15 mouse cellular contexts compared by ENCODE assay signal in genomic region chr6:67481012-67481411, GRCm38 (mm10). TPM values are rescaled to one million over a fixed set of nuclear protein-coding genes. Genes with fewer than 3 reads are reported as not detected.
DNase-seq lines count a peak whose midpoint lies in the region; ATAC-seq lines count a peak whose summit lies in the region.
"Had no signal": no experiment of that assay in that cellular context is flagged by ENCODE, and none has a peak within 500 bp of the region (broad histone marks: within the 10 kb centered on the region; RNA-seq: fewer than 3 reads in every experiment).

No protein-coding gene starts in this region.

- no peak for DNase-seq in heart, postnatal 14 days
- DNase-seq in embryonic facial prominence, embryonic 14.5 days (ENCODE audit: low spot score) = peak; percentile 61
- peak; percentile 19 for DNase-seq in lung, postnatal 10 days
- DNase-seq in spleen, postnatal 14 days (ENCODE audit: low spot score in 2 of 2) = no peak
- no peak for DNase-seq in left cerebral cortex, postnatal 36 days (ENCODE audit: low spot score in 2 of 2)
- DNase-seq in thymus, postnatal 4 days = no peak
- DNase-seq: liver; right cerebral cortex, adult 18-20 months had no signal

- H3K36me3 ChIP-seq in heart, embryonic 14.5 days (ENCODE audit: control insufficient read depth, insufficient read depth, low read length) = no peaks in the 10 kb centered on the region
- H3K36me3 ChIP-seq in embryonic facial prominence, embryonic 14.5 days (ENCODE audit: control insufficient read depth, insufficient read depth, low read length) = no peaks in the 10 kb centered on the region
- H3K36me3 ChIP-seq in kidney, embryonic 16.5 days (ENCODE audit: insufficient read depth, low read length) = no peaks in the 10 kb centered on the region

- intact Hi-C loops in heart, postnatal 14 days (cut with DNase I) = no loop called here
- intact Hi-C loops in left cerebral cortex, postnatal 36 days (cut with DNase I) = no loop called here

- H3K4me3 ChIP-seq in heart, embryonic 14.5 days (ENCODE audit: control insufficient read depth in 1 of 2, insufficient read depth in 1 of 2, low read depth in 1 of 2, low read length in 2 of 2) = no peak overlapping the region
- H3K4me3 ChIP-seq in embryonic facial prominence, embryonic 14.5 days (ENCODE audit: low read depth, low read length) = no peak overlapping the region
- no peak overlapping the region for H3K4me3 ChIP-seq in kidney, embryonic 16.5 days (ENCODE audit: low read length)

- H3K27me3 ChIP-seq in heart, embryonic 14.5 days (ENCODE audit: control insufficient read depth, insufficient read depth, low read length) = no peaks in the 10 kb centered on the region
- no peaks in the 10 kb centered on the region for H3K27me3 ChIP-seq in embryonic facial prominence, embryonic 14.5 days (replicated peaks; ENCODE audit: control insufficient read depth, insufficient read depth, low read length)
- no peaks in the 10 kb centered on the region for H3K27me3 ChIP-seq in kidney, embryonic 16.5 days (ENCODE audit: insufficient read depth, low read length)
- H3K27me3 ChIP-seq: CH12.LX had no signal

- H3K4me1 ChIP-seq in heart, embryonic 14.5 days (ENCODE audit: control insufficient read depth in 2 of 2, insufficient read depth in 2 of 2, low read length in 2 of 2) = peaks cover 3 to 10% of the 10 kb centered on the region in 2 experiments; a peak in 2 of 4 replicates
- no peaks in the 10 kb centered on the region for H3K4me1 ChIP-seq in embryonic facial prominence, embryonic 14.5 days (ENCODE audit: control insufficient read depth, insufficient read depth, low read length)
- no peaks in the 10 kb centered on the region for H3K4me1 ChIP-seq in kidney, embryonic 16.5 days (ENCODE audit: insufficient read depth, low read length)

- ATAC-seq in heart, embryonic 14.5 days (ENCODE audit: insufficient number of reproducible peaks, insufficient read depth, low FRiP score, low read depth) = peak; percentile 81; the same call in 1 of the 2 replicates
- ATAC-seq in embryonic facial prominence, embryonic 14.5 days (ENCODE audit: low read depth) = no peak
- peak; percentile 88; the same call in 1 of the 2 replicates for ATAC-seq in kidney, embryonic 16.5 days (ENCODE audit: low FRiP score, low TSS enrichment)
- ATAC-seq: inflammation-experienced regulatory T-cells, adult 6 months had no signal

- no peaks in the 10 kb centered on the region for H3K9me3 ChIP-seq in heart, embryonic 14.5 days (ENCODE audit: control insufficient read depth, low read length)
- H3K9me3 ChIP-seq in embryonic facial prominence, embryonic 14.5 days (ENCODE audit: control insufficient read depth, low read length) = no peaks in the 10 kb centered on the region
- no peaks in the 10 kb centered on the region for H3K9me3 ChIP-seq in kidney, embryonic 16.5 days (ENCODE audit: low read length)

- 19% methylated on average over 2 of the region's 2 CpGs for WGBS in heart, embryonic 14.5 days
- 43% methylated on average over 2 of the region's 2 CpGs for WGBS in embryonic facial prominence, embryonic 14.5 days
- 68% methylated on average over 2 of the region's 2 CpGs for WGBS in kidney, embryonic 16.5 days

- H3K27ac ChIP-seq in heart, embryonic 14.5 days (replicated peaks in 1 of 2; ENCODE audit: control insufficient read depth in 1 of 2, insufficient read depth in 1 of 2, low read depth in 2 of 2, low read length in 2 of 2) = peak overlapping the region; percentile 85 to 91
- no peak overlapping the region for H3K27ac ChIP-seq in embryonic facial prominence, embryonic 14.5 days (replicated peaks; ENCODE audit: low read depth, low read length)
- no peak overlapping the region for H3K27ac ChIP-seq in kidney, embryonic 16.5 days (ENCODE audit: low read length)

- no peak overlapping the region for H3K9ac ChIP-seq in heart, embryonic 14.5 days (ENCODE audit: low read length)
- no peak overlapping the region for H3K9ac ChIP-seq in embryonic facial prominence, embryonic 14.5 days (ENCODE audit: low read depth, low read length)
- no peak overlapping the region for H3K9ac ChIP-seq in kidney, embryonic 16.5 days (replicated peaks; ENCODE audit: low read length)

- H3K4me2 ChIP-seq in heart, embryonic 14.5 days (ENCODE audit: low read length) = no peak overlapping the region
- H3K4me2 ChIP-seq in embryonic facial prominence, embryonic 14.5 days (ENCODE audit: low read depth, low read length) = no peak overlapping the region
- H3K4me2 ChIP-seq in kidney, embryonic 16.5 days (replicated peaks; ENCODE audit: low read depth, low read length) = no peak overlapping the region

RNA-seq across cellular contexts. Expression of gene Il23r, which starts 10.6 kb away (rescaled TPM):
- polyA plus RNA-seq in heart, embryonic 14.5 days (2014; fragmentation: Nextera tagmentation; extraction: Ambion mirVana) = not detected in 2 replicates
- total RNA-seq in heart, postnatal 14 days (2021) = not detected
- 0.13 TPM in 1 of 2 replicates, not detected in the other for polyA plus RNA-seq in embryonic facial prominence, embryonic 14.5 days (2014; fragmentation: Nextera tagmentation; extraction: Ambion mirVana)
- polyA plus RNA-seq in kidney, embryonic 16.5 days (2015; fragmentation: Nextera tagmentation; extraction: Ambion mirVana) = not detected in 2 replicates
- not detected for total RNA-seq in left cerebral cortex, postnatal 36 days (2021)
- total RNA-seq: CH12.LX; gastrocnemius, adult 18-20 months; megakaryocyte-erythroid progenitor cell, adult 5-6 weeks had no signal
- polyA plus RNA-seq: stomach, embryonic 14.5 days had no signal

RNA-seq across cellular contexts. Expression of gene Tacstd2, which starts 54.6 kb away (rescaled TPM):
- 0.15 and 0.45 TPM in 2 replicates for polyA plus RNA-seq in heart, embryonic 14.5 days (2014; fragmentation: Nextera tagmentation; extraction: Ambion mirVana)
- total RNA-seq in heart, postnatal 14 days (2021) = under 1 TPM; 0.12 to 0.17 TPM
- polyA plus RNA-seq in embryonic facial prominence, embryonic 14.5 days (2014; fragmentation: Nextera tagmentation; extraction: Ambion mirVana) = 52.5 and 79.3 TPM in 2 replicates
- 73.5 and 75.3 TPM in 2 replicates for polyA plus RNA-seq in kidney, embryonic 16.5 days (2015; fragmentation: Nextera tagmentation; extraction: Ambion mirVana)
- under 1 TPM in 1 of 2 experiments, not detected in 1; 0.25 TPM for total RNA-seq in left cerebral cortex, postnatal 36 days (2021)
- total RNA-seq: CH12.LX; gastrocnemius, adult 18-20 months had no signal

Comparison
In these comparisons a context has a peak if more than half of its experiments do, and no peak if none do; other contexts are left out.
1. H3K27ac ChIP-seq: peak in heart, embryonic 14.5 days (2 of 2); none in embryonic facial prominence, embryonic 14.5 days (single experiment) and kidney, embryonic 16.5 days (single experiment).
2. DNase-seq: peak in embryonic facial prominence, embryonic 14.5 days (single experiment) and lung, postnatal 10 days (single experiment); none in heart, postnatal 14 days (0 of 2), spleen, postnatal 14 days (0 of 2), left cerebral cortex, postnatal 36 days (0 of 2) and thymus, postnatal 4 days (single experiment).
3. RNA of gene Tacstd2, which starts 54.6 kb away (polyA plus RNA-seq): 73.5 to 75.3 TPM in kidney, embryonic 16.5 days and 52.5 to 79.3 TPM in embryonic facial prominence, embryonic 14.5 days; 0.15 to 0.45 TPM in heart, embryonic 14.5 days; every median in the first group is over 10 times any median in the second.